Mouse (Mus musculus) common myeloid progenitor, adult 5-6 weeks (primary cell): Measurements from ENCODE around the gene Pin4. TPM values are rescaled to one million over a fixed set of nuclear protein-coding genes. Genes with fewer than 3 reads are reported as not detected.
A peak's percentile ranks its signal among the peaks of the same experiment; 100 is the strongest.
"Not testable (repeated sequence)": the region's sequence is repeated elsewhere in the genome, so short reads cannot be mapped to it uniquely, and the experiment has no call there.

Experiments used
- ATAC-seq: replicated peaks from 2 replicates; pipeline ENCODE4 v1.8.0; 2016; ENCODE audit warnings: low read depth, mild to moderate bottlenecking, moderate TSS enrichment, inconsistent platforms; ENCODE audit not compliant: poor library complexity, severe bottlenecking
- total RNA-seq: library from RNA; stranded (forward); fragments of 200-1000, 187-1606 nt; gene quantifications from 2 replicates; pipeline ENCODE4 v1.2.3, GENCODE M21; 2017

Pin4 gene
- 96.1 and 155 TPM in 2 replicates for total RNA-seq

DNA sequence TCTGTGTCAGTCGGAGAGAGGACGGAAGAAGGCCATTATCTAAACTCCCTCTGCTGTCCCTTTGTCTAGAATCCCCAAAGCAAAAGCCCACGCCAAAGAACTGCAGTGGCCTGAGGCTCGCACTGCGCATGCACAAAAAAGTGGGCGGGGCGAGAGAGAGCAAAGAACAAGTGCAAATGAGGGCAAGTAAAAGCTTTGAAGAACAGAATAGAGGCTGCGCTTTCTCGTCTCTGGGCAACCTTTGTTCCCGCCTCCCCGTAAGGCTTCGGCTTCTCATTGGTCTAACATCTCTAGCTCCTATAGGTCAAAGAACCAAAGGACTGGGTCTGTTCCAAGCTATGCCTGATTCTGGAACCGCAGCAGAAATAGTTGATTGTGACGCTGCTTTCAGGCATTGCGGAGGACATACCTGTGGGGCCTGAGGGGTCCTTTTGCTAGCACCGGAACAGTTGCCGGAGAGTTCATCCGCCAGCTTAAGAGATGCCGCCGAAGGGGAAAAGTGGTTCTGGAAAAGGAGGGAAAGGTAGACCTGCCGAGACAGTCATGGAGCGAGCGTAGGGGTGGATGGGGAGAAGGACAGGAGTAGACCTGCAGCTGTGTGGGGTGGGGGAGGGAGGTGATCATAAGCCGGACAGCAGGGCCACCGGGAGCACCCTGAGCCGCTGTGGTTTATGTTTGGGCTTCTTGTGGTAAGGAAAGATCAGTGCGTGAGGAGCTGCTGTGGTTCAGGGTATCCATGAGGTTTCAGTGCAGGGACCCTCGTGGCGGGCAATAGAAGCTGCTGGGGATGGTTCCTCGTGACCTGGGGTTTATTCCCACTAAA is at the start of gene Pin4:
Gene Pin4 (plus strand): TSS at position 406 of the 823 bp plus-strand sequence.
- peak; percentile 98 for ATAC-seq

DNA sequence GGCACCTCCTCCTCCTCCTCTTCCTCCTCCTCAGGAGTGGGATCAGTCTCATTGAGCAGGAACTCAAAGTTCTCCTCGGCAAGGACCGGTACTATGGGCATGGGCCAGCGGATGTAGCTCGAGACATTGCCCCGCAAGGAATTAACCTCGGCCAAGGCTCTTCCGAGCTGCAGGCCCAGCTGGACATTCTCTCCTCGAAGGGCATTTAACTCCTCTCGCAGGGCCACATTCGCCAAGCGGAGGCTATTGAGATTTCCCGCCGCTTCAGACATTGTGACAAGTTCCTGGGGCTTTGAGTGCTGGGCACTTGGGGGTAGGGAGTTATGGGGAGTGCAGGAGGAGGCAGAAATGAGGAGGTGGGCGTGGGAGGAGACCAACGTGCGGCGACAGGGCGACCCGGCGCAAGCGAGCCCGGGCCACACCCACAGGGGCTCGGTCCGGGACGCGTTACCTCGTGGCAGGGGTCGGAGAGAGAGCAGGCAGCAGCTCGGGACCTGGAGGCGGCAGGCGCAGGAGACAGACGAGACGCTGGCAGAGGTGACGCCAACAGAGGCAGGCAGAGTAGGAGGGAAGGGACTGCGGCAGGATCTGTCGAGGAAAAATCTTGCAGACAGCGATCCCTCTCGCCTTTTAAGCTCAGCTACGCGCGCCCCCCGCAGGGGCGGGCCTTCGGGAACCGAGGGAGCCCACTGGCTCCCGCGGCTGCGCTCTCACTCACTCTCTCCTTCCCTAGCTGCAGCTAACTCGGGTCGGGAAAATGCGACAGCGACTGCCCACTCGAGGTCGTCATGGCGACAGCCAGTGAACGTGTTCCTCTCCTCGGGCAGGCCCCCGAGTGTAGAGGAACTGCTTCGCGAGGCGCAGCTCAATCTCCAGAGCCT is 48.4 kb upstream of the Pin4 start, which contains the start of gene Rtl5:
Gene Rtl5 (minus strand): TSS at position 714 of the 881 bp plus-strand sequence.
- ATAC-seq: peak; percentile 89

DNA sequence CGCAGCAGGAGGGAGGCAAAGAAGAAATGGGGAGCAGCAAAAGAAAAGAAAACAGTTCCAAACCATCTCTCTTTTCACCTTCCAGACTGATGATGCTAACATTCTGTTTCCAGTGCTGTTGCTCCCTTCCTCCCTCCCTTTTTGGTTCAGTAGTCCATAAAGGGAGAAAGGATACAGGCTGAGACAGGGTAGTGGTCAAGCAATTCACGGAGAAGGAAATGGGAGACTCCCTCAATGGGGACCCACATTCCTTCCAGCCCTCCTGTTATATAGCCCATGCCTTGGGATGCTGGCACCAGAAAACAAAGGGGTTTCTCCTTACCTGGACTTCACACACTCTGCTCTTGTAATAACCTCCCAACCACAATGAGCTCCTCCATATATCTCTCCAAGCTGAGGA is 47.7 kb upstream of the Pin4 start:
- ATAC-seq: no peak

DNA sequence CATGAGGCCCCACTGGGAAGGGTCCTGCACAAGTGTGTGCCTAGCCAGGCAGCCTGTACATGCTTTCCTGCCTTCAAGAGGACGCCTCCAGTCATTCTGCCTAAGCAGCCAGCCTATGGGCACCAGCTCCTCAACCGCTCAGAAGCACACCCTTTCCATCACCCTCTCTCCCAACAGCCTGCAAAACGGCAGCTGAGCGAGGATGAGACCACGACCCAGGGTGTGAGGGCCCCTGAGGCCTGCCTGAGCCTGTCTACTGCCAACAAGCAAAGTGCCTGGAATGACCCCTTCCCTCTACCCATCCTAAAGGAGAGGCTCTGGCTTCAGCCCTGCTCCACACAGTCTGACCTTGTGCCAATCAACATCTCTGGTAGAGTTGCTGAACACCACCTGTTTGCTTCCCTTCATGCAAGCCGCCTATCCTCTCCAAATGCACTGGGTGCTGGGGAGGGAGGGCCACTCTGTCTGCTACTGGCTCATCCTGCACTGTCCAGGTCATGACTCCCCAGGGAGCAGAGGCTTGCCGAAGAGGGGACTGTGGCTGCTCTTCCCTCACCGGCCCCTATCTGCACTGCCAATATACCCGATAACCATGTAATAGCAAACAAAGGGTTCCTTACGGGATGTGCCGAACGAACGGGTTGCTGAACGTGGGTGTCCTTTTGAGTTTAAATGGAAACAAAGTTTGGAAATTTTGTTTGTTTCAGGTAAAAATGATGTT is 45.5 kb upstream of the Pin4 start:
- no peak for ATAC-seq

DNA sequence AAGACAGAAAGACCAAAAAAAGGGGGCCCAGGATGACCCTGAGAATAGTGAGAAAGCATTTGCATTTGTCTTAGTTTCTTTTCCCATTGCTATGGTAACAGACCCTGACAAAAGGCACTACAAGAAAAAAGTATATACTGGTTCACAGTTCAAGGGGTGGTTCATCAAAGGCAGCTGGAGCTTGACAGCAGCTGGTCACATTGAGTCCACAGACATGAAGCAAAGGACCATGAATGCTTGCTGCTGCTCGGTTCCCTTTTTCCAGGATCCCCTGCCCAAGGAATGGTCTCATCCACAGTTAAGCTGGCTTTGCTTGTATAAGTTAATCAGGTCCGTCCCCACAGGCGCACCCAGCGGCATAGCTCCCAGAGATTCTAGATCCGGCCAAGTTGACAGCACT is 44.8 kb upstream of the Pin4 start:
- no peak for ATAC-seq

DNA sequence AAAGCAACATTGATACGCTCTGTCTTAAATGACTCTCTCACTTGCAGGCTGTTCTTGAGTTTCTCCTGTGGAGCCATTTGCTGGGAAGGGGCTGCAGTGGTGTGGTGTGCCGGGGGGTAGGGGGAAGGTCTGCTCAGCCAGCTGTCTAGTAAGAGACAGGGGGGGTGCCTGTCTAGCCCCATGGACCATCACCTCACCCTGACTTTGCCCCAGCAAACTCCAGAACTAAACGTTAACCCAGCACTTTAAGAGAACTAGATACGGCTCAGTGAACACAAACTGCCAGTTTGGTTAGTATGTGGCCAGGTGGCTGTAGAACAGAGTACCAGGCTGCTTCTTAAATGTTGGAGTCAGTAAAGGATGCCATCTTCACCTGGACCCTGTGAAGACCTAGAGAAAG is 44.1 kb upstream of the Pin4 start:
- ATAC-seq: no peak

DNA sequence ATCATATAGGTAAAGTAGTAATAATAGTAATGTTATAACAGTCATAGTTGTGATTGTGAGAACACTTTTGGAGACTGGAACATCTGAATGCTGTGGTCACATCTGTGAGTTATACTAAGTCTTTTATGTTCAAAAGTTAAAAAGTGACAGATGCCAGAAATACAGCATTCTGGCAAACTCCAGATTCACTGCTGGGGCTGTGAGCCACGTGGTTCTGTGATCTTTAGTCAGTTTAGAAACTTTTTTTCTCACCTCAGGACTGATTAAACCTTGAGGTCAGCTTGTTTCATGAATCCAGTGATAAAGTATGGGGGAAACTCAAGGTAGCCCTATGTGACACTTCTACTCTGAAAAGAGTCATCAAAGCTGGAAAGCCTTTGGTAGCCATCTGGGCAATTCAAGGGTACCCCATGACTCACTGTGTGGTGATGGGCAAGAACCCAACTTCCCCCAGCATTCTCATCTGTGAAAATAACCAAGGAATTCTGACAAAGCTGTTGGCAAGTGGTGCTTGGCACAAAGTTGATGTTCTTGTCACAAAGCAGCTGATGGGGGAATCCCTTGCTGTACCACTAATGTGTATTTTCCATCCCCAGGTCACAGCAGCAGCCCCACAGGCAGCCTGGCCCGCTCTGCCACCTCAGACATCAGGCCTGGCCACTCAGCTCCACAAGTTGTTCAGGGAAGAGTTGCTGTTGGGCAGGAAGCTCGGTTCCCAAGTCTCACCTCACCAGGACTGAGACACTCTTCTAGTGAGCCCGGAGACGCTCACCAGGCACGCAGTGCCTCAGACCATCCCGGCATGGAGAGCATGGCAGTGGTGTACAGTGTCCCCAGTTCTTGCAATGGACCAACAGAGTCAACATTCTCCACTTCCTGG is 42.1 kb upstream of the Pin4 start:
- ATAC-seq: no peak

DNA sequence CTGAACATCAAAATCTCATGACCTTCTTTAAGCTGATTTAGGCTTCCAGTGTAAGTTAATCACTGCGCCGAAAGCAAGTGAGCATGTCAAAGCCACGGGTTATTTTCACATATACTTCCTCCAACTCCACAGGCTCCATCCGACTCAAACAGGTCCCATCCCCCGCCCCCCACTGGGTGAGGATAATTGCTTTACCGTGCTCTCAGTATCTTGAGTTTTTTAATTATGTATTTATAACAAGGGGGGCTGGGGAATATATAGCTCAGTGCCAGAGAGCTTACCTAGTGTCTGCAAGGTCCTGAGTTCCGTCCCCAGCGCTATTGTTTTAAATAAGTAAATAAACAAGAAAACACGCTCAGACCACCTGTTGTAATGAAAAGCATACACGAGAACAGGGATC is 38.2 kb upstream of the Pin4 start:
- no peak for ATAC-seq

DNA sequence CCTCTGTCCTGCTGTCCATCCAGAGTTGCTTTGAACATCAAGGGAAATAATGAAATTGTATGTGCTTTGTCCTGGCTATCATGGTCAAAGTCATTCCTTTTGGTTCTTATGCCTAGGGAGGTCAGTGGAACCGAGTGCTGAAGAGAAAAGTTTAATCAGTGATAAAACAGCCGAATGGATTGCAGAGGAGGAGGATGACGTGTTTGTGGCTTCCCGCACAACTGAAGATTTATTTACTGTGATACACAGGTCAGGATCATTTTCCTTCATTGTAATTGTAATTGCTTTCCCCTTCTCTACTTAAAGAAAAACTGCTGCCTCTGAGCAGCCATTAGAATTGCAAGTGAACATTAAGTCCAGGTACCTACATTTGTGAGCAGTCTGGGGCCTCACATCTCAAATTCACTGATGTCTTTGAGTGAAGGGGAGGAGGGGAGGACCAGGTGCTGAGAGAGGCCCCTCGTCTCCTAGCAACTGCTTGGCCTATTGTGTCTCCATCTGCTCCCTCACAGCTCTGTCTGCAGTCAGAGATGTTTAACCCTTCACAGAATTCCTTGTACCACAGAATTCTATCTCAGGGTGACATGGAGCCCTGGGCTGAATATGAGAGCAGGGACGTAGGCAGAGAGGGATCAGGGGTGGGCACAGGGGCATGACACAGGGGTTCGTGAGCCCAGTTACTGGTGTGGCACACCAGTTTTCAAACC is 37.5 kb upstream of the Pin4 start:
- ATAC-seq: no peak

DNA sequence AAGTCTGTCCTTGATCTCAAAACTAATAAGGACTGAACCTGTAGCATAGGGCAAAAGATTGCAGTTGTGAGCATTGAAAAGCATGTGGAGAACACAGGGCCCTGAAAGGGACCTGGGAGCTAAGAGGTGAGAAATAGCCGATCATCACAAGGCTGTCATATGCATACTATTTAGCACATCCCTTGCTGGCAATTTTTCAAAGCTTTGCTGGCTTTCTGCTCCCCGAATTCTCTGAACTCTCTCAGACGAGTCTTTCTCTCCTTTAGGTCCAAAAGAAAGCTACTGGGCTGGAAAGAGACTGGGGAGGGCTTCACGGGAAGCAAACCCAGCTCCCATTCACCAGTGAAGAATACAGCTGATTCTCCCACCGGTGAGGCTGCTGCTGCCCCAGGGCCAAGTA is 36.9 kb upstream of the Pin4 start:
- ATAC-seq: no peak

DNA sequence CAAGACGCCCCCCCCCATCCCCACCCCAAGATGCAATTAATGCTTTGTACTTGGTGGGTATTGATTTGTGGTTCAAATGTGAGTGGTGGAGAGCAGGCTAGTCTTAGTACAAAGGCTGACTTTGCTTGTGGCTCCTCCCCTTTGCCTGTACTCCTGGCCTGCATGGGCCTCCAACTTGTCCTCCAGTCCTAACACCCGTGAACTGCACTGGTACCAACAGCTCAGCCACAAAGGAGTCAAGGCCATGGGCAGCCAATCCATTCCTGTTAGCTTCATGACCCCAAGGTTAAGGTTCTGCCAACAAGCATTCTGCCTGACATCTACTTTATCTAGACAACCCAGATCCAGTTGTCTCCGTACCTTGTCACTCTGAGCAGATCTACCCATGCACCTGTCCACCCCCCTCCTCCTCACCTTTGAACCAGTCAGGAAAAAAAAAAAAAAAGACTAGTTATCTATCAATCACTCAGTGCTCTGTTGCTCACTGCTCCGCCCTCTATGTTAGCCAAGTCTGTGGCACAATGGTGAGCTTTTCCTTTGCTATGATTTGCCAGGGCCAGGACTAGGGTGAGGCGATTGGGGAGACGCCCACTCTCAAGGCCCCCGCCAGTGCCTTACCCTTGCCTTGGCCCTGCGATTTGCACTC is 33.3 kb upstream of the Pin4 start:
- ATAC-seq: no peak

DNA sequence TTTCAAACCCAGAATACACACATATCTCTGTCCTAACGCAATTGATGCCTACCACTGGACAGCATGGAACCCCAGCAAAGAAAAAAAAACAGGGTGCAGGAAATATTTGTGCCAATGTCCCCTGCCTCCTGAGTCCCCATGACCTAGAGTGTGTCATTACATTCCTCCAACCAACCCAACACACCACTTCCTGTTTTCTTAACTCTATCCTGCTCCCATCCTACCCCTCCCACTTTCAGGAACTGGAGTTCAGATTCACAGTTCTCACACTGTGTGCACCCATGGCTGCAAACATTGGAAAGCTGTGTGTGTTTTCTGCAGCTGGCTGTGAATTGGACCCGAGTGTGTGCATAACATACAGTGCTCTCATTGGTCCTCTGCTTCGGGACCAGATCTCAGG is 28.6 kb upstream of the Pin4 start:
- peak; percentile 71 for ATAC-seq

DNA sequence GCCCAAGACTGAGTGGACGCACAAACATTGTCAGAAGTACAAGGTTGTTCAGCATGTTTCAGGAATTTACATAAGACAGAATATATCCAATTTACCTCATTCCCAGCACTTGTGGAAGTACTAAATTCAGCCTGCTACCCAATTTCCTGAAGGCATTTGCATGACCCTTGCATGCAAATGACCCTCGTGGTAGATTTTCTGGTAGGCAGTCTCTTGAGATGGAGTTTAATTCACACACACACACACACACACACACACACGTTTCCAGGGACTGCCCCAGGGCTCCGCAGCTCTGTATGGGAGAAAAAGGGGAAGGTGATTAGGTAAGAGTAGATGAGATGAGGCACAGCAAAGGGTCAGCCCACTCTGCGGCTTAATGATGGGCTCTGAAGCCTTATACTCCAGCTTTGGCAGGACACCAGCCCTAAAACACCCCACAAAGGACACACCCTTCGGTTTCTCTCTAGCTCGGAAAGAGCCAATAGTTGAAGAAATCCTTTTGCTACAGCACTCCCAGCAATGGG is 24.8 kb upstream of the Pin4 start:
- ATAC-seq: peak; percentile 80

DNA sequence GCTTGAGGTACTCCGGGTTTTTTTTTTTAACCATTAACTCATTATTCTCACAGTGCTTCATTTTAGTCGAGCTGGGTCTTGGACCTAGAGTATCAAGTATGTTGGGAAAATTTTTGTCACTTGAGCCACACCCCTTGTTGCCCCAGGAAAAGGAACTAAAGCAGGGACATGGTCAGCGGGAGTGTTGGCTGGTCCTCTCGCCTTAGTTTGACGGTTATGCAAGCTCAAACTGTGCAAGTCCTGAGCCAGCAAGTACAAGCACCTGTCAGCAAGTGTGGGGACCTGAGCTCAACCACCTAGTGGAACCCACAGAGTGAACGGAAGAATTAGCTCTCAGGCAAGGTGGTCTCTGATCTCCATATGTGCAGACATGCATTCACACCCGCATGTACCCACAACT is 17.4 kb upstream of the Pin4 start:
- no peak for ATAC-seq

DNA sequence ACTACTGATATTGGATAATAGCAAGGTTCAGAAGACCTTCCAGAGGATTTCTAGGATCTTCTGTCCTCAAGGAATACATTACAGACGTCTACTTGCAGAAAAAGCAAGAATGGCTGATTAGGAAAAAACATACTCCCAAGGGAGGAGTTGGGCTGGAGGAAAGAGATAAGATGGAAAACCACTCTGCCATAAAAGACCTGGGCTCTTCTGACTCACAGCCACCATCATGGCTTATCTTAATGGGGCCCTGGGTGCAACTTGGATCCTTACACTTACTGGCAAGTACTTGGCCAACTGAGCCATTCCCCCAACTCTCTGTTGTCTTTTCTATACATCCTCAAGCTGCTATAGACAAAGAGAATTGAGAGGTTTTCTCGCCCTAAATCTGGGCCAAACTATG is 15.4 kb upstream of the Pin4 start:
- ATAC-seq: not testable (repeated sequence)

DNA sequence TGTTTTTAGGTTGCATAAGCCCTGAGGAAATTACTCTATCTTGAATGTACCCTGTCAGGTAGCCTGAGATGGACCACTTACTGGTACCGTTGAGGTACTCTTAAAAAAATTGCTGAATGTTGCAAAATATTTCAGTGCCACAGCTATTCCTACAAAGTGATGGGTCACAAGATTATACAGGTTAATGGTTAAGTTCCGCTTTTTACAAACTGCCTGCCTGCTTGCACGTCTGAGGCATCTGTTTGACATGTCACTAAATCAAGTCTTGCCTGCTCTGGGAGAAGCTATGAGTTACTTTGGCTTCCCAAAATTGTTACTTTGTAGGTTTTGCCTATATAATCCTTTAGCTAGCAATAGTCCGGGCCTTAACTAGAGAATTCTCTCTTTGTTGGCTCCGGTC is 9.9 kb upstream of the Pin4 start:
- ATAC-seq: peak; percentile 63; the same call in 1 of the 2 replicates

DNA sequence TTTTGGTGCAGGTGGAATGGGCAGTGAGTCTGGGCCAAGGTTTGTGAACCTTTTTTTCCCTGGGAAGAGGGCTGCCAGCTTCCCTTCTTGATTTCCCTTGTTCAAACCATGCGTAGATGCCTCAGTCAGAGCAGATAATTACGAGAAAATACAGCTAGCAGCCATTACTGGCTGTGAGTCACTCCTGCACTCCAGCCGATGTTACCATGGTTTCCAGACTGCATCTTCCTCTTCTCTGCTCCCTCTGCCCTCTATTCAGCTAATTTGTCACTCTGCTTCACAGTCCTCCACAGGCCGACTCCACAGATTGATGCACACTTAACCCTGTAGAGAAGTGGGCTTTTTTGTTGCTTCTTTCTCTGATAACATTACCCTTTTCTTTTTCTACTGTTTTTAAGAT is 3.6 kb upstream of the Pin4 start:
- no peak for ATAC-seq

DNA sequence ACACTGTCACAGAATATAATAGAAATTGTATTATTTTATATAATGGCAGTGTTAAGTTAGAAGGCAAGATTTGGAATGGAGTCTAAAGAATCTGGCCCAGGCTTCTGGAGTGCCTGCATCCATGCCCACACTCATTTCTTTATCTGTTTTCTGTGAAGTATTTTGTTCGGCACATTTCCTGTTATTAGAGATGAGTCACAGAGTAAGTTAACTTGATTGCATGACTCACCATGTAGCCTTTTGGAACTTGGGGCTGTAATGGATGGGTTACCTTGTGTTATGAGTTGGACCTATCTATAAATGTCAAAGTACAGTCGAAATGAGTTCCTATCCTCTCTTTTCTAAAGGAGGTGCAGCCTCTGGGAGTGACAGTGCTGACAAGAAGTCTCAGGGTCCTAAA is 2.1 kb downstream of the Pin4 start:
- ATAC-seq: no peak
